Mouse (Mus musculus): ENCODE measurements around the gene Kazald1. TPM values are rescaled to one million over a fixed set of nuclear protein-coding genes. Genes with fewer than 3 reads are reported as not detected.

Gene Kazald1
- 2.4 and 5.4 TPM in 2 replicates for polyA plus RNA-seq (2015; fragmentation: Nextera tagmentation; extraction: Ambion mirVana)

DNA sequence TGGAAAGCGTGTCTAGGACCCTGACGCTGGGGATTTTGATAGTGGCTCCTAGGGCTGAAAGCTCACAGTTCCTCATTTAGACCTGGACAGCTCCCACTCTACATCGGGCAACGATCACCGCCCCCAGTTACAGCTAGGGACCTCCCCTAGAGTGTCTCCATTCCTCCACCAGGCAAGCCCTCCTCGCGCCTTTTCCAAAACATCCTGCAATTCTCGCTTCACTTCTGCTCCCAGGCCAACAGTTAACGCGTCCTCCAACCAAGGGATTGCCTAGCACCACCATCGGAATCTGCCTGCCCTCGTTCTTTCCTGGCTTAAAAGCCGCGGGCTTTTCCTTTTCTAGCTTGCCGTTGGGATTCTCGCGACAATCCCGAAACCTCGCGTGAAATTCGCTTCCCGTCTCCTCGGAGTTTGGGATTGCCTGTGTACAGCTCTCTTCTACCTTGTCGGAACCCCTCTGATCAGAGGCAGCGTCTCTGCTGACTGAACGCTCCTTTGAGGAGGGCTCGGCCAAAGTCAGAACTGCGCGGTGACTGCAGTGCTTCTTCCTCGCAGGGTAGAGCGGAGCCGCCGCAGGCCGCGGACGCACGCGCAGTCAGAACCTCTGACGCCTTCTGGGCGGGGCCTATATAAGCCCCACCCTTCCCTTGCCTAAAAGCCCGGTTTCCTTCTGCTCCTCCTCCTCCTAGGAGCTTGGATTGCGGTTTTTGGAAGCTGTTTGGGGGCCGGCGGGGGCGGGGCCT, at the start of gene Kazald1:
Gene Kazald1 (plus strand): TSS at position 662 of the 743 bp plus-strand sequence.

DNA sequence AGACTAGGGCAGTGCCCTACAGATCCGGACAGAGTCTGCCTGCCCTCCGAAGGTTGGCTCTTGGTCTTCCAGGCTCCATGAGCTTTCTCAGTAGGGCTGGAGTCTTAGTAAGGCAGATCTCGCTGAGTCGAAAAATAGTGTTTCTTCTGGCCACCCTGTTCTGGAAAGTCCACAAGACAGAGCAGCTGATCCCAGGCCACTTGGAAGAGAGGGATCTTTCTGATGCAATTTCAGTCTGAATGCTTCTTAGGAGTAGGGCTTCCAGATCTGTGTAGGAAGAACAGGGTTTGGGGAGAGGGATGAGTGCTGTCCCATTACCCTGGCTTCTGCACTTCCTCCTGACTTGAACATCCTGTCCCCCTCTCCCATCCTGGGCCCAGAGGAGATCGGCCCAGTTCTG, 29.4 kb upstream of the Kazald1 start, which contains the start of gene Pdzd7:
Gene Pdzd7 (minus strand): TSS at position 67 of the 400 bp plus-strand sequence.

DNA sequence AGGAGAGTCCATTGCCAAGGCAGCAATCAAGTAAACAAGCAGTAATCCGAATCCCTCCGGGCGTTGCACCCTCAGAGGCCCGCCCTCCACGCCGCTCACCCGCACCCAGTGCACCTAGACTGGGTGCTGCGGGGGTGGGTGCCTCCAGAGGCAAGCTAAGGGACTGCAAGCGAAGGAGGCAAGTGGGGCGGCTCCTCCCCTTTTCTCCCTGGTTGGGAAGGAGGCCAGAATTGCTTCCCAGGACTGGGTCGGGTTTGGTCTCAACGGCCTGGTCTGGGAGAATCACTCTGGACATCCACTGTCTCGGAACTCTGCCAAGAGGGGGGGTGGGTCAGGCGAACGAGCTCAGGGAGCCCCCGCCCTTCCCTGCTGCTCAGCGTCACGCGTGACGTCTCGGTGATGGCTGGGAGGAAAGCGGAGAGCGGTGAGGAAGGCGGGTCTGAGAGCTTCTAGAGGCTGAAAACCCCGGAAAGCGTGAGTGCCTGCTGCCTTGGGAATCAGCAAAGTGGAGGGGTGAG, 27.6 kb upstream of the Kazald1 start, which contains the start of gene Sfxn3:
Gene Sfxn3 (plus strand): TSS at position 87 of the 518 bp plus-strand sequence.

Other genes starting within 250 kb of the Kazald1 start
- 20.7 and 24.4 TPM in 2 replicates for gene Slf2, start 144.1 kb upstream of the Kazald1 start, polyA plus RNA-seq (2015; fragmentation: Nextera tagmentation; extraction: Ambion mirVana)
- 0.06 and 0.18 TPM in 2 replicates for gene Sema4g, start 86.1 kb upstream of the Kazald1 start, polyA plus RNA-seq (2015; fragmentation: Nextera tagmentation; extraction: Ambion mirVana)
- 13.3 and 16.7 TPM in 2 replicates for gene Twnk, start 69.6 kb upstream of the Kazald1 start, polyA plus RNA-seq (2015; fragmentation: Nextera tagmentation; extraction: Ambion mirVana)
- gene Mrpl43, start 68.8 kb upstream of the Kazald1 start, polyA plus RNA-seq (2015; fragmentation: Nextera tagmentation; extraction: Ambion mirVana), result 72.1 and 72.3 TPM in 2 replicates
- gene Lzts2, start 60.8 kb upstream of the Kazald1 start, polyA plus RNA-seq (2015; fragmentation: Nextera tagmentation; extraction: Ambion mirVana), result 31.4 and 40.7 TPM in 2 replicates
- gene Pdzd7, start 29.5 kb upstream of the Kazald1 start, polyA plus RNA-seq (2015; fragmentation: Nextera tagmentation; extraction: Ambion mirVana), result 0.17 and 0.21 TPM in 2 replicates
- gene Sfxn3, start 27.7 kb upstream of the Kazald1 start, polyA plus RNA-seq (2015; fragmentation: Nextera tagmentation; extraction: Ambion mirVana), result 11.2 and 13.3 TPM in 2 replicates
- 0.11 and 0.18 TPM in 2 replicates for gene Tlx1, start 75.4 kb downstream of the Kazald1 start, polyA plus RNA-seq (2015; fragmentation: Nextera tagmentation; extraction: Ambion mirVana)
- gene Lbx1, start 160.6 kb downstream of the Kazald1 start, polyA plus RNA-seq (2015; fragmentation: Nextera tagmentation; extraction: Ambion mirVana), result 10.6 and 10.9 TPM in 2 replicates